Mouse (Mus musculus) embryo, embryonic 10.5 days (tissue): ENCODE results near the gene Zfp830.

Source experiments
- DNase-seq: peaks from one replicate; pipeline ENCODE4 v3.0.0-alpha.2; 2015; ENCODE audit warnings: low spot score

The Zfp830 gene

DNA sequence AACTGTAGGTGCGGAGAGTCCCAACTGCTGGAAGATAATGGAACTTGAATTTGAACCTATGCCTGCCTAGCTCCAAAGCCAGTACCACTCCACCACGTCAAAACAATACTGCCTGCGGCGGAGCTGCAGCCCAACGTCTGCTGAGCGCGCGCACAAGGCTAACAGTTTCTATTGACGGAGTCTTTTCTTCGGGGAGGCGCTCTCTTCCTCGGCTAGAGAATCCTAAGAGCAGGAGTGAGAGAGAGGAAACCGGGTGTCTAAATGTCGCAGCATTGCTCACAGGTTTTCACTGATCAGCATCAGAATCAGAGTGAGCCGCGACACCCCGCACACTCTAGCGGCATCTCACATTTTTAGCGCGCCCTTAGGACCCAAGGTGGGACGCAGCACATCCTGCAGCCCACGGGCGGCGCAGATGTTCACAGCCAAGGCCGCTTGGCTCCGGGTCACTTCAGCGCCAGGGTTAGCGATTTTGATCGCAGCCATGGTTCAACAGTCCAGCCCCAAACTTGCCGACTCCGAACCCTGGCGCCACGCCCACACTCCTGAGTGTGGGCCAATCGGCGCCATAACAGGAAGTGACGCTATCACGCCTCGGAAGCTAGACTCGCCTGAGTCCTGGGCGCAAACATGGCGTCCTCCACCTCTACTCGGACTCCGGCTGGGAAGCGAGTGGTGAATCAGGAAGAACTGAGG lies at the start of gene Zfp830, which contains the start of gene Cct6b:
Gene Zfp830 (plus strand): TSS at position 604 of the 696 bp plus-strand sequence.
Gene Cct6b (minus strand): TSS at position 580 of the 696 bp plus-strand sequence.
- DNase-seq = peak; percentile 99

DNA sequence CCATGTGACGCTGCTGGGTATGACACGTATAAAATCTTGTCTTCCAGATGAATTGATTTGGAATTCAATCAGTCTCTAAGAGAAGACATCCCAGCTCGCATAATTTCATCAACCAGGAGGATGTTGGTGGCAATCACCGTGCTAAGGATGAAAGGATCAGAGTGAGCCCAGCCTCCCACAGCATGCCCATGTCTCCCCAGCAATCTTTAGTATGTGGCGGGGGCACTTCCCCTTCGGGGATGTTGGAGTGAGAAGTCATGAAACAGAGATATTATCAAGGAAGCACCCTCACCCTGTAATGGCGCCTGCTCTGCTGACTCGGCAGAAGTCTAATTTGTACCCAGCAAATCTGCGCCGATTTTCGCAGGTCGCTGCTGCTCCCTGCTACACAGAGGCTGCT lies 44.9 kb upstream of the Zfp830 start:
- DNase-seq = no peak

DNA sequence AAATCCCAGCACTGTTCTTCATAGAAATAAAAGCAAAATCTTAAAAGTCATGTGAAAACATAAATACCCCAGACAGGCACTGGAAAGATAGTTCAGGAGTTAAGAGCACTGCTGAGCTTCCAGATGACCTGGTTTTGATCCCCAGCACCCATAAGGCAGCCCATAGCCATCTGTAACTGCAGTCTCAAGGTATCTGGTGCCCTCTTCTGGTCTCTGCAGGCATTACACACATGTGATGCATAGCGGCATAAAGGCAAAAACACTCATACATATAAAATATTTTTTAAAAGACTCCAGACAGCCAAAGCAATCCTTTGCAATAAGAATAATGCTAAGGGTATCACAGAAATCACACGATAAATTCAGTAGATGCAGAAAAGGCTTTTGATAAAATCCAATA lies 37.3 kb upstream of the Zfp830 start:
- no peak for DNase-seq

DNA sequence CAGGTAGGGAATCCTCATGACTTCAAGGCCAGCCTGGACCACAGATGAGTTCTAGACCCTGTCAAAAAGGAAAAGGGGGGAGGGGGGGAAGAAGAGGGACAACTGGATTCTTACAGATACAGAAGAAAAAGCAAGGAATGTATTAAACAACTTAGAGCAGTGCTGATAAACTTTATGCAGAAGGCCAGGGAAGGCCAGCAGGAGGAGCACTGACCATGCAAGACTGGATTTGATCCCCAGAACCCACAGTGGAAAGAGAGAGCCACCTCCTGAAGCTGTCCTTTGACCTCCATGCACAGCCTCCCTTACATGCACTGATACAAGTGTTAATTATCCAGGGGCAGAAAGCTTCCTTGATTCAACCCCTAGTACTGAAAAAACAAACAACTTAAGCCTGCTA lies 29.9 kb upstream of the Zfp830 start:
- no peak for DNase-seq

DNA sequence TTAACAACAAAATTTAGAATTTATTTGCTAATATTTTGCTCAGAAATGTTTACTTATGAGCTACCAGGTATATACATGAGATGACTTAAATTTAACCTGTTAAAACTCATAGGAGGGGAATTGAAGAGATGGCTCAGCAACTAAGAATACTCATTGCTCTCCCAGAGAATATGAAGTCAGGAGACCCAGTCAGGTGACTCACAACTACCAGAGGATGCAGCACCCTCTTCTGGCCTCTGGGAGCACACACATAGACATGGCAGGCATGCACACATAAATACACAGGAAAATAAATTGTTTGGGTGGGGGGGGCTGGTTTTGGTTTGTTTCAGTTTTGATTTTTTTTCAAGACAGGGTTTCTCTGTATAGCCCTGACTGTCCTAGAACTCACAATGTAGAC lies 25.1 kb upstream of the Zfp830 start:
- no peak for DNase-seq

DNA sequence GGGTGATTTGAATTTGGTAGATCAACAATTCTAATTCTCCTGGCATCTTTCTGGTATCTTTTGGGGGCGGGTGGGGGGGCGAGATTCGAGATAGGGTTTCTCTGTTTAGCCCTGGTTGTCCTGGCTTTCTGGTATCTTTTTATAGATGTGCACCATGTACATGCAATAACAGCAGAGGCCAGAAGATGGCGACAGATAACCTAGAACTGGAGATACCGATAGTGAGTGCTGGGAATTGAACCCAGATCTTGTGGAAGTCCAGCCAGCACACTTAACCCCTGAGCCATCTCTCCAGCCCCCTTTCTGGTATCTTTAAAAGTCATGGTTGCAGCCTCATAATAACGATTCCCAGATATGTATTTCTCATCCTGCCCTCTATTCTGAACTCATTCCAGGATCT lies 18.0 kb upstream of the Zfp830 start:
- peak; percentile 58 for DNase-seq

DNA sequence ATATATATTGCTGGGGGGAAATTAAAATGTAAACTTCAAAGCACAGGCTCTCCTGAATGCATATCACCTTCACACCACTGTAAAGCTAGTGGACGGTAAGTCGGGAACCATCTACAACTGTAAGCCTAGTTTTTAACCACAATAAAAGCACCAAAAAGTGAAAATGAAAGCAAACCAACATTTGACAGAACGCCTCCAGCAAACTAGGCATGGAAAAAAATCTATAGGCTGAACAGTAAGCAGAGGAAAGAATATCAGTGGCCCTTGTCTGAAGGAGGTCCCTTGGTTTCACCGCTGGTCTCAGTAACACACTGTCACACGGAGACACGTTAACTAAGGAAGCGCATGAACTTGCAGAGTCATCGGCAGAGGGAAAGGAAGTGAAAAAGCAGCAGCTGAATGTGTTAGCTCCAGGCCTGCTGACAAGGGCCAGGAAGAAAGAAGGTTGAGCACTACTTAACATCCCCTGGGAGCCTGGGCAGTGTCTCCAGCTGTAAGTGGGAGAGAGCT lies 17.2 kb upstream of the Zfp830 start:
- DNase-seq = no peak

DNA sequence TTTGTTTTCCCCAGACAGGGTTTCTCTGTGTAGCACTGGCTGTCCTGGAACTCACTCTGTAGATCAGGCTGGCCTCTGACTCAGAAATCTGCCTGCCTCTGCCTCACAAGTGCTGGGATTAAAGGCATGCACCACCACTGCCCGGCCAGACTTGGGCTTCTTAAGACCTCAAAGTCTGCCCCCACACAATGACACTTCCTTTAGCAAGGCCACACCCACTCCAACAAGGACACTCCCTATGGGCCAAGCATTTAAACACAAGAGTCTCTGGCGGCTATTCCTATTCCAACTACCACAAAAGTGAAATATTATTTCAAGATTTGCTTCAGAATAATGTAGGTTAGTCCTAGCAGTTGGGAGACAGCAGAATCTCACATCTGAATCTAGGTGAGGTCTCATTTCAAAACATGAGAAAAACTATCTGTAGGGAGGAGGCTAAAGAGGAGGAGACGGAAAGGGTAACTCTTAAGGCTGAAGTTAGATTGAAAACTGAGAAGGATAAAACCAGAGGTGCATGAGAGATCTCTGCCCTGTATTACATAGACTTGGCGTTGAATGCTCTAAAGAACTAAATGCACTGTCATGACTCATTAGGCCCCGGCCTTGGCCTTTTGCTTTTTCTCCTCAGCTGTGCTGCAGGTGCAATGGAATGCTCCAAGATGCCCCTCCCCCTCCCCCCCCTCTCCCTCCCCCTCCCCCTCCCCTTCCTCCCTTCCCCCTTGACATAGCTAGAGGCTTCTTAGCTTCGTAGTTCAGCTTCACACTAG lies 11.6 kb upstream of the Zfp830 start:
- DNase-seq = no peak

DNA sequence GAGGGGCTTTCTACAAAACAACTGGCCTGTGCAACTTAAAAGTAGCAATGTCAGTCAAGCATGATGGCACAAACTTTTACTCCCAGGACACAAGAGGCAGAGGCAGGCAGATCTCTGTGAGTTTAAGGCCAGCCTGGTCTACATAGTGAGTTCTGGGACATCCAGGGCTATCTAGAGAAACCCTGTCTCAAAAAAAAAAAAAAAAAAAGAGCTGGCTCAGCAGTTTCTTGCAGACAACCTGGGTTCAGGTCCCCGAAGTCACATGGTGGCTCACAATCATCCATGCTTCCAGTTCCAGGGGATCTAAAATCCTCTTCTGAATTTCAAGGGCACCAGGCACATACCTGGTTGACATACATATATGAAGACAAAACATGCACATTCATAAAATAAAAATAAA lies 8.2 kb upstream of the Zfp830 start:
- no peak for DNase-seq

DNA sequence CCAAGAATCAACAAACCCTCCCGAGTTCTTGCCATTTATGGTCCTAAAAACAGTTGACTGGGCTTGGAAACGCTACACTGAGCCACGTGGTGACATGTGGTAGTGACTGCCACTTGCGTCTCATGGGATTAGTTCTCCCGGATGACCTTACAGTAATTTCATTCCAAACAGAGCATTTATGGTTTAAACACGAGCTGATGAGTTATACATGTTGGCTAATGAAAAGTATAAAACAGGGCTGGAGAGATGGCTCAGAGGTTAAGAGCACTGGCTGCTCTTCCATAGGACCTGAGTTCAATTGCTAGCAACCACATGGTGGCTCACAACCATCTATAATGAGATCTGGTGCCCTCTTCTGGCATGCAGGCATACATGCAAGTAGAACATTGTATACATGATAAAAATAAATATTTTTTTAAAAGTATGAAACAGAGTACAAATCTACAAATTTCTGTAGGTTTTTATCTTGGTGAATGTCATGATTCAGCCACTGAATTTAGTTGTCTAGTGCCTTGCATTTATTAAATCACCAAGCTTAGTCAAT lies 1.8 kb upstream of the Zfp830 start:
- DNase-seq = no peak

DNA sequence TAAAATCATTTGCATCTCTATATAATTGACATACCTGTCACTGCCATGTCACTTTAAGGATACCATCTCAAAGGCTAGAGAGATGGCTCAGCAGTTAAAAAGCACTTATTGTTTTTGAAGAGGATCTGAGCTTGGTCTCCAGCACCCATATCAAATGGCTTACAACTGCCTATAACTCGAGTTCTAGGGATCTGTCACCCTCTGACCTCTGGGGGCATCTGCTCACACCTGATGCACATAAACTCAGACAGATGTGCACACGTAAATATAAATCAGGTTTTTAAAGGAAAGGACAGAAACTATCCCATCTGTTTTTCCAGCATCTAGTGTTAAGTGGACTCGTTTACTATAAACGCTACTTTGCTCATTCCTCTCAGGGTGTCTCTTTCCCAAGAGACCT lies 884 bp upstream of the Zfp830 start:
- DNase-seq = no peak

DNA sequence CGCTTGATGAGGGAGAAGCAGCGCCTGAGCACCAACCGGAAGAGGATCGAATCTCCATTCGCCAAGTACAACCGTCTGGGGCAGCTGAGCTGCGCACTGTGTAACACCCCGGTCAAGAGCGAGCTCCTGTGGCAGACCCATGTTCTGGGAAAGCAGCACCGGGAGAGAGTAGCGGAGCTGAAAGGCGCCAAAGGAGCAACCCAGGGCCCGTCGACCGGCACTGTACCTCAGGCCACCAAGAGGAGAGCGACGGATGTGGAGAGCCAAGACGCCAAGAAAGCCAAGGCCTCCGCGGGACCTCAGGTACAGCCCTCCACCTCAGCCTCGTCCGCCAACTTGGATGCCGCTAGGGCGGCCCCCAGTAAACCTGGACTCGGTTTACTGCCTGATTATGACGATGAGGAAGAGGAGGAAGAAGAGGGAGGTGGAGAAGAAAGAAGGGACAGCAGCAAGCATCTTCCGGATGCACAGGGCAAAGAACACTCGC lies 336 bp downstream of the Zfp830 start:
- no peak for DNase-seq

DNA sequence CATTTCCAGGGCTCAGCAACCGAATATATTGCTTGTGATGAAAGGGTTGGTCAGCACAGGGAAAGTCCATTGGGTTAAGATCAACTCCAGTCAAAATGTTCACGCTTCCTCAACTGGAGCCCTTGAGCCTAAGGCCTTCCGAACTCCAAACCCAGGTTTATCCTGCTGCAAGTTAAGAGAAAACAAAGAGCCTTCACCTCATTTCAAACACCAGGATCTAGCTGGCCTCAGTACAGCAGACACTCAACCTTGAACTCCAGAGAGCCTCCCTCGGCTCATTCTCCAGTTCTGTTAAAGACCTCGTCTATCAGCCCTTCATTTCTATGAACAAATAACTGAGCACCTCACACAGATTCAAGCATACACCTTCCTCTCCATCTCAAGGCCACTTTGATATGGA lies 16.0 kb downstream of the Zfp830 start:
- peak; percentile 19 for DNase-seq

DNA sequence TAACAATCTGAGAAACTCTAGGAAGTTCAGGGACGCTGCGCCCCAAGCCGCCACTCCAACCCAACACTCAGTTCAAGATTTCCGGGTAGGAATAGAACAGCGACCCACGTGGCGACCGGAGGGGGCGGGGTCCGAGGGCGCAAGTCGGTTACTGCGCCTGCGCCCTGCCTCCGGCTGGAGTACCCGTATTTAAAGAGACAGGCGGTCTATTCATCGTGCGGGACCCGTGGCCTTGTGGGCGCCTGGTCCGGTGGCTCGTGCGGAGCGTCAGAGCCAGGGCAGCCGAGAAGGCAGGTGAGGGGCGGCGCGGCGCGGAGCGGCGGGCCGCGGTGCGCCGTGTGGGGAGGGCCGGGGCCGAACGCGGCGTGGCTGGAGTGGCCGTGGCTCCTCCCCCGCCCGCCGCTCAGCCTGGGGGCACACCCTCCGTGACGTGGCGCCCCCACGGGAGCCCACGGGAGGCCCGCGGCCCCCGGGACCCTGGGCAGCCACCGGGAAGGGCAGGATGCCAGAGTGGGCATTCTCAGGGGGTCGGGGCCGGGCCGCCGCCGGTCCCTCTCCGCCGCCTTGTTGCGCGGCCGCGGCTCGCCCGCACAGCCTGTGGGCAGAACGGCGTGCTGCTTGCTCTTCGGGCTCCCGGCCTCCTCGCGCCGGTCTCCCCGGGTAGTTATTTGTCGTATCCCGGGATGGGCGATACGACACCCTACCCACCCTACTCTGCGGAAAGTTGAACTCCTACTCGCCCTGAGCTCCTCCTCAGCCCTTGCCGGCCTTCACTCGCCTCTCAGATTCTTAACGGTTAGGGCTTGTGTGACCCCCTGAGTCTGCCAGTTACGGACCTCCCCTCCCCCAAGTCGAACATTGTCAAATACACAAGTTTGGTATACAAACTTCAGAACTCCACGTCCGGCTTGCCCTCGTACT lies 17.1 kb downstream of the Zfp830 start, which contains the start of gene Lig3:
Gene Lig3 (plus strand): TSS at position 126 of the 921 bp plus-strand sequence.
- DNase-seq = peak; percentile 97

DNA sequence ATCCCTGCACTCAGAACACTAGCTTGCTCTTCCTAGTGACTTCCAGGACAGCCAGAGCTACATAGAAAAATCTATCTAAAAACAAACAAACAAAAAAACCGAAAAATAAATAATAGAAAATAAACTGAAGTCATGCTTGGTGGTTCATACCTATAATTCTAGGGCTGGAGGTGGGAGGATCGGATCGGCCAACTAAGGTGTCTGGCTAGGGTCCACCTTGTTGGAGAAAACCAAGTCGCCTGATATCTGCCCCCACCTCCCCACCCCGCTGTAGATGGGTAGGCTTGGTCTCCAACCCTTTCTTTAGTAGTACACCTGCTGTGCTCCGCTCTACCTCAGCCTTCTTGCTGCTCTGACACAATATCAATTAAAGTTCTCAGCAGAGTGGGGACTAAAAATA lies 18.1 kb downstream of the Zfp830 start:
- no peak for DNase-seq

DNA sequence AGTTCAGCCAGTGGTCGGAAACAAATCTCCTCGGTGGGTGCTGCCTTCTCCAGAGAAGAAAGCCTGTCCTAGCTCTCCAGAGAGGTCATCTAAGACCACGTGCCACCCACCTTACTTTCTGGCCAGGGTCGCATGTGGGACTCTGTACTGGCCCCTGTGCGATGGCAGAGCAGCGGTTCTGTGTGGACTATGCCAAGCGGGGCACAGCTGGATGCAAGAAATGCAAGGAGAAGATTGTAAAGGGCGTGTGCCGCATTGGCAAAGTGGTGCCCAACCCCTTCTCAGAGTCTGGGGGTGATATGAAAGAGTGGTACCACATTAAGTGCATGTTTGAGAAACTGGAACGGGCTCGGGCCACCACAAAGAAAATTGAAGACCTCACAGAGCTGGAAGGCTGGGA lies 19.3 kb downstream of the Zfp830 start:
- DNase-seq = no peak

DNA sequence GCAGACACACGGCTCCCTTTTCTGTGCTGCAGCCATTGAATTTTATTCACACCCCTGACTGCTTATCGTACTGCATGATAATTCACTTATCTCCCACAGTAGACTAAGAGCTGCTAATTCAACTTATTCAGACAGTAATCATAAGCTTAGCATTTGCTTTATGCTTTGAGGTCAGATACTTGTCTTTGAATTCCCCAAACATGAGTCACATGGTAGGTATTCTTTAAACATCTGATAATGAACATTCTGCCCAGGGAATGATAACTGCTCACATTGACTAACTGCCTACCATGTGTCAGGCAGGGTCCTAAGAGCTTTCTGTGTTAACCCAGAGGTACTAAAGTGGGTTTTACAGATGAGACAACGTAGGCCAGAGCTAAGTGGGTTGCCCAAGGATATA lies 42.5 kb downstream of the Zfp830 start:
- DNase-seq = no peak

DNA sequence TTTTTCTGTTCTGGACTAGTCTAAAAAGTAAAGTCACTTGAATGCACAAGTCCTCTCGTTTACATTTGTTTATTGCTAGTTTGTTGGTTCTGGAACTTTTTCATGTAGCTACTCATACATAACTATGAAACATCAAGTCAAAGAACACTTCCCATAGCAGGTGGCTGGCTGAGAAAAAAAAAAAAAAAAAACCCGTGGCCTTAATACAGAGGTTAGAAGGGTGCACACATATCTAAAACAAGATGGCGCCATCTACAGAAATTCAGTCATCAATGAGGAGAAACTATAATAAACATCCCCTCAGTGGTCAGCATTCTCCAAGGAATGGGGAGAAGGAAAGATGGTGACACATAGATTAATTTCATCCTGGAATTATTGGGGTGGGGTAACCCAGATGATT lies 43.2 kb downstream of the Zfp830 start:
- DNase-seq = no peak

DNA sequence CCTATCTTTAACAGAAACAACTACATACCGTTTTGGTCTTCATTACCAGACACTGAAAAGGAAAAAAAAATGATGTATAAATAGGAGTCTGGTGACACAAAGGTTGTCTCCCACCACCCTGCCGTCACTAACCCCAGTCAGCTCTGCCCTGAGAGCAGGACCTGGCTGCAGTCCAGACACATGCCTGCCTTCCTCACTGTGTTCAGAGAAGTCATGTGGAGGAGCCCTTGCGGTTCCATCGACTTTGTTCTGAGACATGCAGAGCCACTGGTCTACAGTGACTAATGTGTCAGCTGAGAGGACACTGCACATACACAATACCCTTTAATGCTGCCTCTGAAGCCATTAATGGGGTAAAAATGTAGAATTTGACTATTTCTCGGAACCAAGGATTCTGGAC lies 44.3 kb downstream of the Zfp830 start:
- DNase-seq = no peak
